Mouse (Mus musculus) liver, embryonic 16.5 days (tissue): ENCODE data around the gene Nab1. TPM values are rescaled to one million over a fixed set of nuclear protein-coding genes. Genes with fewer than 3 reads are reported as not detected.
"Not testable (repeated sequence)": the region's sequence is repeated elsewhere in the genome, so short reads cannot be mapped to it uniquely, and the experiment has no call there.

Experiments used
- ATAC-seq: fragments of 200-750 bp; cut with Nextera tagmentation; 2 replicates; pipeline ENCODE4 v1.8.0; 2017; ENCODE audit warnings: low read depth, mild to moderate bottlenecking, moderate number of reproducible peaks, moderate library complexity
- H3K27ac ChIP-seq: fragments of 300-500 bp; sonication (generic); 2 replicates; pipeline ENCODE4 v1.5.1; 2014; ENCODE audit warnings: mild to moderate bottlenecking, low read length
- H3K27me3 ChIP-seq: fragments of 300-500 bp; sonication (generic); 2 replicates; pipeline ENCODE4 v1.6.1; 2014; ENCODE audit warnings: low read depth, low read length, mixed read lengths; ENCODE audit not compliant: control insufficient read depth, insufficient read depth
- H3K36me3 ChIP-seq: fragments of 300-500 bp; sonication (generic); 2 replicates; pipeline ENCODE4 v1.6.1; 2014; ENCODE audit warnings: mild to moderate bottlenecking; ENCODE audit not compliant: control insufficient read depth, insufficient read depth
- H3K4me1 ChIP-seq: fragments of 300-500 bp; sonication (generic); 2 replicates; pipeline ENCODE4 v1.6.1; 2014; ENCODE audit warnings: low read depth, low read length, mixed read lengths; ENCODE audit not compliant: control insufficient read depth
- H3K4me2 ChIP-seq: fragments of 300-500 bp; sonication (generic); 2 replicates; pipeline ENCODE4 v1.6.1; 2014; ENCODE audit warnings: low read depth, low read length, mixed read lengths
- H3K4me3 ChIP-seq: fragments of 300-500 bp; sonication (generic); 2 replicates; pipeline ENCODE4 v1.5.1; 2014; ENCODE audit warnings: low read depth, mild to moderate bottlenecking, low read length
- H3K9ac ChIP-seq: fragments of 300-500 bp; sonication (generic); 2 replicates; pipeline ENCODE4 v1.6.1; 2014; ENCODE audit warnings: low read depth, low read length
- H3K9me3 ChIP-seq: fragments of 300-500 bp; sonication (generic); replicated peaks from 2 replicates; pipeline ENCODE4 v1.6.1; 2016; ENCODE audit warnings: low read length; ENCODE audit not compliant: control insufficient read depth
- WGBS: fragments of 180-500 bp; shearing (Covaris S2); extraction: QIAGEN DNeasy Blood & Tissue Kit; methylation state at CpG from one replicate; pipeline ENCODE4 v1.1.7; 2014; ENCODE audit not compliant: insufficient replicate concordance; 5-methylcytosine and 5-hydroxymethylcytosine counted together
- polyA plus RNA-seq: library from polyadenylated mRNA; unstranded; fragments of >200 nt; fragmentation: Nextera tagmentation; extraction: Ambion mirVana; gene quantifications from 2 replicates; pipeline ENCODE4 v1.2.1, GENCODE M21; 2015

Gene Nab1
- 9.4 and 10.8 TPM in 2 replicates for polyA plus RNA-seq

DNA sequence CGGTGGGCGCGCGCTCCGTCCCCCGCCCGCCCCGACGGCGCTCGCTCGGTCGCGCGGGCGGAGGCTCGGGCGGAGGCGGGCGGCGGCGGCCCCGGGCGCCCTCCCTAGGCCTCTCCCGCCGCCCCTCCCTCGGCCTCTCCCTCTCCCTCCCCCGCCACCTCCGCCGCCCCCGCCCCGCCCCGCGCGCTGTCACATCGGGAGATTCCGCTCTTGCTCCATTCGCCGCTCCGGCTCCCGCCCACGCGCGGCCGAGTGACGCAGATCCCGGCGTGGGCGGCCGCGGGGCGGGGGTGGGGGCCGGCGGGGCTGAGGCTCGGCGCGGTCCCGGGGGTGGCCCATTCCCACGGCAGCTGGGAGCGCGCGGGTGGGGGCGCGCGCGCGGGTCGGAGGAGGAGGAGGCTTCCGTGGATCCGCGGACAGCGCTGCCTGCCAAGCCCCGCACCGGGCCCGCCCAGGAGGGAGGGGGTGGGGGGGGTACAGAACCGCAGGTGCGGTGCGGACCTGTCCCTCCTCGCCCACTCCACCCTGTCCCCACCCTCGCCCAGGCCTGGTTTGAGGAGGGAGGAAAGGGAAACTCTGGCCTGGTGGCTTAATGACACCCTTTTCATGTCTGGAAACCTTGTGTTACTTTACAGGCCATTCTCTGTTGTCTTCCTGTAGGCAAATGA, at the start of gene Nab1:
TSS of gene Nab1 (minus strand) at position 366 of the 668 bp plus-strand sequence.
- H3K36me3 ChIP-seq: no peaks in the 10 kb centered on the region
- H3K27me3 ChIP-seq: peaks cover 2% of the 10 kb centered on the region; the same call in 1 of the 2 replicates
- WGBS: 1% methylated on average over 61 of the region's 80 CpGs
- peak within 1 kb of the TSS; percentile 78 for H3K4me2 ChIP-seq
- H3K9ac ChIP-seq: peak within 1 kb of the TSS; percentile 79
- H3K9me3 ChIP-seq: no peaks in the 10 kb centered on the region
- peak within 1 kb of the TSS; percentile 85 for H3K27ac ChIP-seq
- peak within 1 kb of the TSS; percentile 76 for H3K4me3 ChIP-seq
- no peaks in the 10 kb centered on the region; the same call in 1 of the 2 replicates for H3K4me1 ChIP-seq
- peak; percentile 88 for ATAC-seq

DNA sequence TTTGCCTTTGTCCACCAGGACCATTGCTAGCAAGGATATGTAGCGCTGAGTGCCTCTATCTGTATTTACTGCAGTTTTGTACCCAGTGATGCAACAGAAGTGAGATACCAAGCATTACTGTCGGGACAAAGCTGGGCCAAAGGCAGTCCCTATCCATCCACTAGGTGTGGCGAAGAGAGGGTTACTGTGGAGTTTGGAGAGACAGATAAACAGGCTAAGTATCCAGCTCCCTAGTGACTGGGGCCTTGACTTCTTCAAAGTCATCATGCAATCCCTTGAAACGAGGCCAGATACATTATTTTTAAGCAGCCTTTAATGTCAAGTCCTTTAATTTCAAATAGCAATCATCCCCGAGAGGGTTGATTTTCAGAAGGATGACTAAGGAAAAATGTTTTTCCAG, 47.0 kb upstream of the Nab1 start:
- Histone ChIP-seq H3K9me3 (no peaks in the 10 kb centered on the region), H3K4me1 (no peaks in the 10 kb centered on the region), H3K27me3 (no peaks in the 10 kb centered on the region), H3K4me2 (no peak overlapping the region), H3K36me3 (no peaks in the 10 kb centered on the region), H3K27ac (no peak overlapping the region), H3K9ac (no peak overlapping the region), H3K4me3 (no peak overlapping the region)
- 60% methylated on average over 5 of the region's 5 CpGs for WGBS
- no peak for ATAC-seq

DNA sequence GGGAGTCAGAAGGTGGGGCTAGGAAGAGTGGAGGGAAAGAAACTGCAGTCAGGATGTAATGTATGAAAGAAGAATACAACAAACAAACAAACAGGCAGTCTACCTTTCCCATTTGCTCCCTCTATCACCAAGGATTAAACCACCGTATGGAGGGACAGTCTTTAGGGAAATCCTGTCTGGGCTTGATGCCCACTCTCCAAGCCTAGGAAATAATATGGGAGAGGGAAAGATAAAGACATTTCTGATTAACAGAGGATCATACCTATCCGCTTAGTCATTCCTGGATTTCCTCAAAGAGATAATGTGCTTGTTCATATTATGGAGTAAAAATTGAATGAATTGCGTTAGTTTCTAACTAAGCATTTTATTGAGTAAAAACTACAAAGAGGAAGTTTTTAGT, 46.3 kb upstream of the Nab1 start:
- WGBS: 66% methylated on average over 3 of the region's 3 CpGs
- Histone ChIP-seq H3K4me3 (no peak overlapping the region), H3K9ac (no peak overlapping the region), H3K27ac (no peak overlapping the region), H3K4me2 (no peak overlapping the region), H3K9me3 (no peaks in the 10 kb centered on the region), H3K4me1 (no peaks in the 10 kb centered on the region), H3K36me3 (no peaks in the 10 kb centered on the region), H3K27me3 (no peaks in the 10 kb centered on the region)
- no peak for ATAC-seq

DNA sequence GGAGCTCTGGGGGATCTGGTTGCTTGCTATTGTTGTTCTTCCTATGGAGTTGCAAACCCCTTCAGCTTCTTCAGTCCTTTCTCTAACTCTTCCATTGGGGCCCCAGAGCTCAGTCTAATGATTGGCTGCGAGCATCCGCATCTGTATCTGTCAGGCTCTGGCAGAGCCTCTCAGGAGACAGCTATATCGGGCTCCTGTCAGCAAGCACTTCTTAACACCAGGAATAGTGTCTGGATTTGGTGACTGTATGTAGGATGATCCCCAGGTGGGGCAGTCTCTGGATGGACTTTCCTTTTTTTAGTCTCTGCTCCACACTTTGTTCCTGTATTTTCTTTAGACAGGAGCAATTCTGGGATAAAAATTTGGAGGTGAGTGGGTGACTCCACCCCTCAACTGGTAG, 39.6 kb upstream of the Nab1 start:
- H3K9me3 ChIP-seq, ATAC-seq, H3K27me3 ChIP-seq, H3K27ac ChIP-seq, H3K4me3 ChIP-seq, H3K4me2 ChIP-seq, H3K36me3 ChIP-seq, H3K9ac ChIP-seq, H3K4me1 ChIP-seq: not testable (repeated sequence)
- WGBS: 65% methylated on average over 3 of the region's 3 CpGs

DNA sequence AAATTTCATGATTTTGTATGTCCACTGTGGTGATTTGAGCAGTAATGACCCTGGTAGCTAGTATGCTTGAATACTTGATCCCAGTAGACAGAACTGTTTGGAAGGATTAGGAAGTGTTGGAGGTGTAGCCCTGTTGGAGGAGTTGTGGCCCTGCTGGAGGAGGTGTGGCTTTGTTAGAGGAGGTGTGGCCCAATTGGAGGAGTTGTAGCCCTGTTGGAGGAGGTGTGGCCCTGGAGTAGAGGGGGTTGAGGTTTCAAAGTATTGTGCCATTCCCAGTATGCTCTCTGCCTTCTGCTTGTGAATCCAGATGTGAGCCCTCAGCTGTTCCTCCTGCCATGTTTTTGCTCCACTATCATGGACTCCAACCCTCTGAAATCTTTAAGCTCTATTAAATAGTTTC, 29.5 kb upstream of the Nab1 start:
- Histone ChIP-seq H3K27me3 (no peaks in the 10 kb centered on the region), H3K9ac (no peak overlapping the region), H3K27ac (no peak overlapping the region), H3K4me1 (no peaks in the 10 kb centered on the region), H3K36me3 (no peaks in the 10 kb centered on the region), H3K9me3 (no peaks in the 10 kb centered on the region), H3K4me3 (no peak overlapping the region), H3K4me2 (no peak overlapping the region)
- no peak for ATAC-seq

DNA sequence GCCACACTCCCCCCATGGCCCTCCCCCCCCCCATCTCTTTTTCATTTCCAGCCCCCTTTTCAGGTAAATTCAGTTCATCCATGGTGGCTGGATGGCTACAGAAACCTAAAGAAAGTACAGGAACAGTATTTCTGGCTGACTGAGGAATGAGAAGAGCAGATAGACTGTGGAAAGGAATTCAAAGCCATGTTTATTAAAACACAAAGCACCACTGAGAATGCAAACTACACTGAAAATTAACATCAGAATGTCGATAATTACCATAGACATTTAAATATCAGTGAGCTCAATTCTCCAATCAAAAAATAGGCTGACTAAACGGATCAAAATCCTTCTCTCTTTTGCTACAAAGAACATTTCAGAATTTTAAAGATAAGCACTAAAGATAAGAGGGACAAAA, 27.2 kb upstream of the Nab1 start:
- Histone ChIP-seq H3K9ac (no peak overlapping the region), H3K9me3 (no peaks in the 10 kb centered on the region), H3K27ac (no peak overlapping the region), H3K4me3 (no peak overlapping the region), H3K27me3 (no peaks in the 10 kb centered on the region), H3K4me1 (no peaks in the 10 kb centered on the region), H3K4me2 (no peak overlapping the region), H3K36me3 (no peaks in the 10 kb centered on the region)
- no peak for ATAC-seq
- WGBS: 39% methylated on average over 2 of the region's 2 CpGs

DNA sequence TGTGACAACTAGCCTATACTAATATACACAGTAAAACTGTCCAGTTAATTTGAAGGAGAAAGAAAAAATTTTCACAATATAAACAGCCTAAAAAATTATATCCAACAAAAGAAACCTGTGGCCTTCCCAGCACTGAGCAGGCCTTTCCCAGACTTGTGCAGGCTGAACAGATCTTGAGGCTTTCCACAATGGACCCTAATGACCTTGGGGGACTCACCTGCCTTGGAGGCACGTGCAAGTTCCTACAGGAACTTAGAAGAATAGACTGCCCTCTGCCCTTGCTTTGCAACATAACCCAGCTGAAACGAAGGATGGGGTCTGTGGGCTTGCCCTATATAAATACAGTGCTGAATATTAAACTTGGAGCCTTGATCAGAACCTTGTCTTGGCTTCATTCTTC, 26.8 kb upstream of the Nab1 start:
- Histone ChIP-seq H3K4me2 (no peak overlapping the region), H3K27me3 (no peaks in the 10 kb centered on the region), H3K27ac (no peak overlapping the region), H3K4me3 (no peak overlapping the region), H3K9ac (no peak overlapping the region), H3K4me1 (no peaks in the 10 kb centered on the region), H3K36me3 (no peaks in the 10 kb centered on the region), H3K9me3 (no peaks in the 10 kb centered on the region)
- no peak for ATAC-seq
- WGBS: 63% methylated on average over 2 of the region's 2 CpGs

DNA sequence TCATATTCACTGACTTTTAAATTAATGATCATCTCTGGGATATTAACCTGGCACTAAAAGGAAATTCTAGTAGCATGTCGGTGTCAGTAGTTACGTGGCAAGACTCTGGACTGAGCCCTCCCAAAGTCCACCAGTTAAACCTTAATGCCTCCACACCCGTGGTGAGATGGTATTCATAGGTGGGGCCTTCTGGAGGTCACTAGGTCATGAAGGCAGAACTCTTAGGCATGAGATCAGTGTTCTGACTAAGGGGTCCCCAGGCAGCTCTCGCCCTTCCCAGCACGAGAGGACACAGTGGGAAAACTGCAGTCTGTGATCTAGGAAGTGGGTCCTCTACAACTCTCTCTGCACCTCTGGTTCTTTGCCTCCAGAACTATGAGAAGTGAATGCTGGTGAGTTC, 24.2 kb upstream of the Nab1 start:
- Histone ChIP-seq H3K4me1 (no peaks in the 10 kb centered on the region), H3K4me2 (no peak overlapping the region), H3K9me3 (no peaks in the 10 kb centered on the region), H3K27ac (no peak overlapping the region), H3K4me3 (no peak overlapping the region), H3K9ac (no peak overlapping the region), H3K27me3 (no peaks in the 10 kb centered on the region), H3K36me3 (no peaks in the 10 kb centered on the region)
- WGBS: 64% methylated on average over 5 of the region's 5 CpGs
- ATAC-seq: no peak

DNA sequence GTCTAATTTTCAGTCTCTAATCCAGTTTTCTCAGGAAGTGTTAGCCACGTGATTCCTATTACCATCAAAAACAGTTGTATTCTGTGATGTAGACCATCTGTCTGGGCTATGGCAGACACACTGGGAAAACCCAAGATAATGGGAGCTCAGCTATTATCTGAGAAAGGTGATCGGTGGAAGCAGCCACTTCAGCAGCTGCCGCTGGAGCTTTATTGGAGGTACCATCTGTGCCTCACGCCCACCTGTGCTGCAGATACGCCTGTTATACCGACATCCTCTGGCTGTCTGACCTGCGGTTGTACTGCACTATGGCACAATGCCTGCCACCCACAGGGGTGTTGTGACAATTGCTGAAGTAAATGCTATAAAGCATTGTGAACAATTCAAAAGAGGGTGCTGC, 23.7 kb upstream of the Nab1 start:
- 61% methylated on average over 7 of the region's 7 CpGs for WGBS
- H3K36me3 ChIP-seq: no peaks in the 10 kb centered on the region
- ATAC-seq: no peak

More for the DNA sequence above, 23.7 kb upstream of the Nab1 start:
- Histone ChIP-seq H3K27me3 (no peaks in the 10 kb centered on the region), H3K27ac (no peak overlapping the region), H3K4me2 (no peak overlapping the region), H3K4me1 (no peaks in the 10 kb centered on the region), H3K9me3 (no peaks in the 10 kb centered on the region), H3K4me3 (no peak overlapping the region), H3K9ac (no peak overlapping the region)
